Mouse (Mus musculus) forelimb bud, embryonic 11.5 days (tissue): ENCODE measurements at regions not wholly inside any gene's neighbourhood (a gene's known extent, or its start where the extent isn't known, plus 50 kb on each side); places are given as distances from the start of the nearest gene placed in this dataset.
A peak's percentile ranks its signal among the peaks of the same experiment; 100 is the strongest.

Experiments
- DNase-seq: peaks from one replicate; pipeline ENCODE4 v3.0.0-alpha.2; 2012; ENCODE audit warnings: low read depth, low spot score

GRCm38 (mm10) chr15:29199988-29200387 lies 972.4 kb upstream of the Ctnnd2 start:
- DNase-seq: no peak

DNA sequence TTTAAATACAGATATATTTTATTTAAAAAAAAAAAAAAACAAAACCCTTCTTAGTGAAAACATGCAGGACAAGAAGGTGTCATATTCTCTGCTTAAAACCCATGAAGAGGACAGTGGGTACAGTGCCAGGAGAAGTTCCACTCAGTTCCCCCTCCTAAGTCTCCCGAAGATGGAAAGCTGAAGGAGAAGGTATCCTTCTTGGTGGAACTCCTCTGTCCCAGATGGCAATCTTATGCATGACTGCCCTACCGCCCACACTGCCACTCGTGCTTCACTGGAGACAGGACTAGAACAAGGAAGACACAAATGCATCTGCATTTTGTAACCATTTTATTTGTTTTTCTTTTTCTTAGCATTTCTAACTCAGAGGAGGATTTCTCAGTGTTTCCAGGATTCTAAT lies 948.7 kb upstream of the Ctnnd2 start:
- no peak for DNase-seq

DNA sequence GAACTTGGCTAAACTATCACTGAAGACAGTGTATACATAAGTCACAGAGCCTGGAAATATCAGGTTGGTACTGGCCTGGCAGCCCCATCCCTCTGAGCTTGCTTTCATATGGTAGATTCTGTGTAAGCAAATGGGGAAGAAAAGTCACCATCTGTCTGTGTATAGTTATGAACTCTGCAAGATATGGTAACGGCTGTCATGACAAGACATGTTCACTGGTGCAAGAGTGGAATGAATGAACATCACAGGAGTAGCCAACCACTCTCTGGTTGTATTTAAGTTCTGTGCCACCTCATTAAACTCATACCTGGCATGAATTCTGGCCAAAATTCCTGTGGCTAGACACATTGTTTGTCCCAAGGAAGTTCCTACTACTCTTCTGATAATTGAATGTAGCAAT lies 945.5 kb upstream of the Ctnnd2 start:
- DNase-seq: no peak

GRCm38 (mm10) chr15:29234635-29235034 lies 937.8 kb upstream of the Ctnnd2 start:
- DNase-seq: no peak

GRCm38 (mm10) chr15:29255152-29255551 lies 917.2 kb upstream of the Ctnnd2 start:
- DNase-seq: no peak

DNA sequence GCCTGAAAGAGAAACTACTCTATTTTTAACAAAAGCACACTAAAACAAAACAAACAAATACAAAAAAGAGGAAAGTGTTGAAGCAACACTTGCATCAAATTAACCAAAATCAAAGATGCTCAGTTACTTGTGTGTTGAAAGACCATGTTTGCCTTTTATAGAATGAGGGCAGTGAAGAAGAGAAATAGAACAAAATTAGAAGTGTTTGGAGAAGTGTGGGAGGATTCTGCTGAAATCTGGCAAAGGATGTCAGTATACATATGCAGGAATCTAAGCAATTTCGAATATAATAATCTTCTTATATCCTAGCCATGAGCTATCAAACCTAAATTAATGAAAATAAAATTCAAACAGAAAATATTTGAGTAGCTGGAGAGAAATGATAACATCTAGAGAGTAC lies 905.6 kb upstream of the Ctnnd2 start:
- DNase-seq: no peak

DNA sequence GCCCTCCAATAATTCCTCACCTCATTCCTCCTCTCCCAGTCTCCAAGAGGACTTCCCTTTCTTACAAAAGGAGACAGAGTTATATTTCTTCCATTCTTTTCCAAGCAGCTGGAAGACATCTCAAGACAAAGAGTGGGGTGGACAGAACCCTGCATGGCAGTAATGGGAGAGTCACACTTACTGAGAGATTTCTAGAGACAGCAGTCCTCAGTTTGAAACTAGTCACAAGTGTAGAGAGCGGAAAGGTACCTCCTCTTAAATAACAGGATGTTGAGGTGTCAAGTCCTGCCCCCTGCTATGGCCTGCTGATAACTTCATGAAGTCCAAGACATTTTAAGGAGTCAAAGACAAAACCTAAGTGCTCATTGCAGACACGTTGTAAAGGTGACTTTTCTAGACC lies 875.9 kb upstream of the Ctnnd2 start:
- peak; percentile 36 for DNase-seq
